Mouse (Mus musculus) embryo, embryonic 9.5 days (tissue): ENCODE results near the gene Depdc5.
"Not testable (repeated sequence)": the region's sequence is repeated elsewhere in the genome, so short reads cannot be mapped to it uniquely, and the experiment has no call there.

Experiments used
- DNase-seq: peaks from one replicate; pipeline ENCODE4 v3.0.0-alpha.2; 2017; ENCODE audit errors: extremely low spot score

Gene Depdc5

DNA sequence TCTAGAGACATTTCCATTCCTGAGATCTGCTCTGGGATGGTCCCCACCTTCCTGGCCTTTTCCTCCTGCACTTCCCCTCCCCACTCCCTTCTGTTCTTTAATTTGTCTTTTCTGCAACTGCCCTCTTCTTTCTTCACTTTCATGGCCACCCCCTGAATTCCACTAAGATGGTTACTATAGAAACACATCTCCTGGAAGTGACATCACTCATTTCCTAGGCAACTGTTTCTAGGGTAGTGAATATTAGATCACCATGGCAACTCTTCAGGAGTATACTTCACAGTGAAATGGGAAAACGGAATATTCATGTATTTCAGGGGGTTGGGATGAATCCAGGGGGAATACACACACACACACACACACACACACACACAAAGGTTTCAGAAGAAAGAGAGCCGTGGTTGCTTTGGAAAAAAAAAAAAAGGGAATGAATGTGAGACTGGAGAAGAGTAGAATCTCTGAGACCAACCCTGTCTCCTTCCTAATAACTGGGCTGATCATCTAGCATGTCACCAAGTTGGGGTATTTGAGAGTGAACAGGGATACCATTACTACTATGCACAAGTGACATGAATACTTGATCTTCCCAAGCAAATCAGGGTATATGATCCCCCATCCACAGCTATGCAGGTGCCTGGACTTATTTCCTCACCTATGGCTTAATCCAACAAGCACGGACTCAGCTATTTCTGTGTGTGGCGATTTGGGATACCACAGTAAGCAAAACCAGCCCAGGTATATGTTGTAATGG lies 167.1 kb downstream of the Depdc5 start:
- DNase-seq, result no peak

- DNase-seq, result no peak
Observed at GRCm38 (mm10) chr5:33032036-33032773, 168.7 kb downstream of the Depdc5 start.

- peak; percentile 84 for DNase-seq
Observed at GRCm38 (mm10) chr5:33033121-33033520, 169.6 kb downstream of the Depdc5 start.

- DNase-seq, result not testable (repeated sequence)
Observed at GRCm38 (mm10) chr5:33033633-33034032, 170.1 kb downstream of the Depdc5 start.

DNA sequence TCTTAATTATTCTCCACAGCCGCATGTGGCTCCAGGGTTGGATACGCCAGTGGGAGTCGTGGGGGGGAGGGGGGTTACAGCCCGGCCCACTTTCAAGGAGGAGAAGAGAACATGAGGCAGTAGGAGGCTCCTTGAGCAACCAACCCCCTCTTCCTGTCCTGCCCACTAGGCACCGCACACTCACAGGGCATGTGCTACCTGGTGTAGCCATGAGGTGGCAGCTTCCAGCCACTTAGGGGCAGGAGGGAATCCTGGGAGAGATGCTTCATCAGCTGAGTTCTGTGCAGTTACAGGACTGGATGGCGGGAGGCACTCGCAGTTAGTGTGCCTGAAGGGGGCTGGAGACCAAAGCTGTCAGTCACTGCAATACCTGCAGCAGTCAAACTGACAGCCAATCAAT lies 170.6 kb downstream of the Depdc5 start:
- peak; percentile 36 for DNase-seq

DNA sequence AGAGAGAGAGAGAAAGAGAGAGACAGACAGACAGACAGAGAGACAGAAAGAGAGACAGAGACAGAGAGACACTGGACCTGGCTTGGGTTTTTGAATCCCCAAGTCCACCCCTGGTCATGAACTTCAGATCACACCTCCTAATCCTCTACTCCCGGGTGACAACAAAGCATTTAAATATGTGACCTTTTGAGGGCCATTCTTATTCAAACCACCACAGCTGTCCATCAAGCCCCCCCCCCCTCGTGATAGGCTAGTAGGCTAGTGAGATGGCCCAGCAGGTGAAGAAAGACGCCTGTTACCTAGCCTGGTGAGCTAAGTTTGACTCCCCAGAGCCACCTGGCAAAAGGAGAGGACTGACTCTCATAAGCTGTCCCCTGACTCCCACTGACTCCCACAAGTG lies 171.4 kb downstream of the Depdc5 start:
- DNase-seq, result no peak

- no peak for DNase-seq
Observed at GRCm38 (mm10) chr5:33038656-33039509, 175.4 kb downstream of the Depdc5 start.

DNA sequence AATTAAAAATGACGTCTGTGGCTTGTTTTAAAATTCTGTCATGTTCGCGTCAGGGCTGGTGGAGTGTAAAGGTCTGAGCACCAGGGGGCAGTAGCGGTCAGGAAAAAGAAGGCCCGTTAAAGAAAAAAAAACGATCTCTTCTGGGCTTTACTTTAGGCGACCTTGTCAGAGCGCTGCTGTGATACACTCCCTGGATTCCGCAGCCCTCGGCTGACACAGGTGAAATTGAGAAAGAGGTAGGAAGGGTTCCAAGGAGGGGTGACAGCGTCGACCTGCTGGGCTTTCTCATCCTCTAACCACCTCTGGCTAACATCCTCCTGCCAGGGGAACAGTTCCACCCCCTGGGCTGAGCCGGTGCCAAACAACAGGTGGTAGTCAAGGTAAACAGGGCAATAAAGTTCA lies 176.0 kb downstream of the Depdc5 start:
- peak; percentile 75 for DNase-seq

DNA sequence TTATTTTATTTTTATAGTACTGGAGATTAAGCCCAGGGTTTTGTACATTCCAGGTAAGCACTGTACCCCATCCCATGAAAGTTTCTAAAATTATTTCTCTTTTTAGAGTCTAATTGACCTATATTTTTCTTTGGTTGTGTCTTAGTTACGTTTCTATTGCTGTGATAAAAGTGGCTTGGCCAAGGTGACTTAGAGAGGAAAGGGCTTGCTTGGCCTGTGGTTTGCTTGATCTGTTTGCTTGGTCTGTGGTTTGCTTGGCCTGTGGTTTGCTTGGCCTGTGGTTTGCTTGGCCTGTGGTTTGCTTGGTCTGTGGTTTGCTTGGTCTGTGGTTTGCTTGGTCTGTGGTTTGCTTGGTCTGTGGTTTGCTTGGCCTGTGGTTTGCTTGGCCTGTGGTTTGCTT lies 177.2 kb downstream of the Depdc5 start:
- not testable (repeated sequence) for DNase-seq

- DNase-seq, result no peak
Observed at GRCm38 (mm10) chr5:33043397-33043796, 179.9 kb downstream of the Depdc5 start.
